Mouse (Mus musculus) central nervous system, embryonic 14 days (tissue): Measurements from ENCODE around the gene Adcy2. TPM values are rescaled to one million over a fixed set of nuclear protein-coding genes. Genes with fewer than 3 reads are reported as not detected.

Experiments
- polyA plus RNA-seq: library from polyadenylated mRNA; depleted of rRNA; stranded (reverse); fragments of >200 nt; gene quantifications from 2 replicates; pipeline ENCODE4 v1.2.3, GENCODE M21; 2012; rRNA removed

The Adcy2 gene
- polyA plus RNA-seq = 12.1 and 13.2 TPM in 2 replicates

GRCm38 (mm10) chr13:68998918-68999801 is at the start of gene Adcy2:
Gene Adcy2 (minus strand): TSS chr13:68999541.

DNA sequence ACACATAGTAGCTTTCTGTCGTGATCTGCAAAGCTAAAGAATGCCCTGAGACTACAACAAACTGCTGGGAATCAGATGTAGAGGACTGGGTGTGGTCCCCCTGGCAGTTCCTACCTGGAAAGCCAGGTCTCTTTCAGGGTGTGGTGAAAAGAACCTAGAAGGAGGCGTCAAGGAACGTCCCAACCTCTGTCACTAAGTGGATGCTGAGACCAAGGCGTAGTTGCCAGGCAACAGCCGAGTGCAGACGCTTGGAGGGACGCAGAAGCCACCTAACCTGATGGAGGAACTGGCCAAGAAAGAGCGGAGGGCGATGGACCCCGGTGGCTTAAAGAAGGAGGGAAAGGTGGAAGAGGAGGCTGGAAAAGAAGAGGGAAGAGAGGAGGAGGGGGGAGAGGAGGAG is 402.1 kb downstream of the Adcy2 start, which contains the start of gene 1700001L19Rik:
Gene 1700001L19Rik (plus strand): TSS at position 223 of the 400 bp plus-strand sequence.

DNA sequence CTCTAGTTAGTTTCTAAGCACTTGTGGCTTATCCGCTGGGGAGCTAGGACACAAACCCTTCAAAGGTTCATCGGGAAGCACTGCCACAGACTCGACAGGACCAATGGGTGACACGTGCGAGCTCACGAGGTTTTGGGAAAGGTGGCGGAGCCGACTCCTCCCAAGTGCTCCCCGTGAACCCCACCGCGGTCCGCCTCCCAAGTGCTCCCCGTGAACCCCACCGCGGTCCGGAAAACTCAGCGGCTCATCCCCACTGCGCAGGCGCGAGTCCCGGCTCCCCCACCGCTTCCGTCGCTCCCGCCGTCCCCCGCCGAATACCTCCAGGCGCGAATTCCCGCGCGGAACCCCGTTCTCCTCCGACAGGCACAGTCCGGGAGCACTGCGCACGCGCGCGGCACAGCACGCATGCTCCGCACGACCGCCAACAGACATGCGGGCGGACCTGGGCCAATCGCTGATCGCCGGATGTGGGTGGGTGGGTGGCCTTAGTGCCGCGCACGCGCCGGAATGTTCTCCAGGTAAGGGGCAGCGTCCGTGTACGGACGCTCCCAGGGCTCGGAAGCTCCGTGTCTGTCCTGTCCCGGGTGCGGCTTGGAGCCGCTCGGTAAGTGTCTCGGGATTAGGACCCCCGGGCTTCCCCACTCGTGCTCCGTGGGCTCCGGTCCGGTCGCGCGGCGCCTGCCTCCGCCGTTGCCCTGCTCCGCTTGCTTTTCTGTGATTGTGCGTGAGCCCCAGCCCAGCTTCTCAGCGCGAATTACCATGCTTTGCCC is 417.4 kb downstream of the Adcy2 start, which contains the start of the genes Mtrr and Fastkd3:
Gene Mtrr (minus strand): TSS at position 403 of the 770 bp plus-strand sequence.
Gene Fastkd3 (plus strand): TSS at position 488 of the 770 bp plus-strand sequence.

